Mouse (Mus musculus): Measurements from ENCODE around the gene Caml. TPM values are rescaled to one million over a fixed set of nuclear protein-coding genes. Genes with fewer than 3 reads are reported as not detected.

The Caml gene
- polyA plus RNA-seq (2017; shearing (Covaris generic)): 37.0 TPM

GRCm38 (mm10) chr13:55622649-55623541 lies at the start of gene Caml:
Gene Caml (plus strand): TSS chr13:55623005.

GRCm38 (mm10) chr13:55573432-55573831 lies 49.4 kb upstream of the Caml start, which contains the start of gene Tmed9:
Gene Tmed9 (plus strand): TSS chr13:55573732.

GRCm38 (mm10) chr13:55599566-55600540 lies 23.0 kb upstream of the Caml start, which contains the start of gene B4galt7:
Gene B4galt7 (plus strand): TSS chr13:55599896.

GRCm38 (mm10) chr13:55634639-55635127 lies 11.9 kb downstream of the Caml start, which contains the start of gene Ddx46:
Gene Ddx46 (plus strand): TSS chr13:55635027.

Other genes with a start within 250 kb of the Caml start
- gene Slc34a1, start 224.8 kb upstream of the Caml start, polyA plus RNA-seq (2017; shearing (Covaris generic)): not detected
- gene Pfn3, start 207.8 kb upstream of the Caml start, polyA plus RNA-seq (2017; shearing (Covaris generic)): not detected
- 0.26 TPM for gene F12, start 196.2 kb upstream of the Caml start, polyA plus RNA-seq (2017; shearing (Covaris generic))
- 367 TPM for gene Grk6, start 177.9 kb upstream of the Caml start, polyA plus RNA-seq (2017; shearing (Covaris generic))
- gene Prr7, start 158.7 kb upstream of the Caml start, polyA plus RNA-seq (2017; shearing (Covaris generic)): 3.3 TPM
- gene Dbn1, start 134.9 kb upstream of the Caml start, polyA plus RNA-seq (2017; shearing (Covaris generic)): not detected
- 8.8 TPM for gene Pdlim7, start 109.3 kb upstream of the Caml start, polyA plus RNA-seq (2017; shearing (Covaris generic))
- gene Dok3, start 93.7 kb upstream of the Caml start, polyA plus RNA-seq (2017; shearing (Covaris generic)): 1.6 TPM
- 85.3 TPM for gene Ddx41, start 86.3 kb upstream of the Caml start, polyA plus RNA-seq (2017; shearing (Covaris generic))
- 69.3 TPM for gene Fam193b, start 51.9 kb upstream of the Caml start, polyA plus RNA-seq (2017; shearing (Covaris generic))
- gene Tmed9, start 49.3 kb upstream of the Caml start, polyA plus RNA-seq (2017; shearing (Covaris generic)): 293 TPM
- 54.6 TPM for gene B4galt7, start 23.1 kb upstream of the Caml start, polyA plus RNA-seq (2017; shearing (Covaris generic))
- 68.7 TPM for gene Ddx46, start 12.0 kb downstream of the Caml start, polyA plus RNA-seq (2017; shearing (Covaris generic))
- gene B230219D22Rik, start 70.1 kb downstream of the Caml start, polyA plus RNA-seq (2017; shearing (Covaris generic)): 27.4 TPM
- gene Txndc15, start 91.6 kb downstream of the Caml start, polyA plus RNA-seq (2017; shearing (Covaris generic)): 62.1 TPM
- gene Pcbd2, start 104.4 kb downstream of the Caml start, polyA plus RNA-seq (2017; shearing (Covaris generic)): 68.8 TPM
- gene Catsper3, start 161.6 kb downstream of the Caml start, polyA plus RNA-seq (2017; shearing (Covaris generic)): not detected
- not detected for gene Pitx1, start 213.2 kb downstream of the Caml start, polyA plus RNA-seq (2017; shearing (Covaris generic))

Measured in CD4-positive, CD25-positive, alpha-beta regulatory T cell (primary cell).